Mouse (Mus musculus) midbrain, embryonic 15.5 days (tissue): ENCODE data around the gene Magi1. TPM values are rescaled to one million over a fixed set of nuclear protein-coding genes. Genes with fewer than 3 reads are reported as not detected.
A peak's percentile ranks its signal among the peaks of the same experiment; 100 is the strongest.

ENCODE experiments used
- ATAC-seq: fragments of 200-750 bp; cut with Nextera tagmentation; replicated peaks from 2 replicates; pipeline ENCODE4 v1.8.0; 2017; ENCODE audit warnings: moderate TSS enrichment
- H3K27ac ChIP-seq: fragments of 300-500 bp; sonication (generic); 2 replicates; pipeline ENCODE4 v1.5.1; 2015; ENCODE audit warnings: mild to moderate bottlenecking, inconsistent platforms
- H3K27me3 ChIP-seq: fragments of 300-500 bp; sonication (generic); replicated peaks from 2 replicates; pipeline ENCODE4 v1.6.1; 2015; ENCODE audit warnings: inconsistent platforms
- H3K36me3 ChIP-seq: fragments of 300-500 bp; sonication (generic); replicated peaks from 2 replicates; pipeline ENCODE4 v1.6.1; 2015; ENCODE audit warnings: inconsistent platforms
- H3K4me1 ChIP-seq: fragments of 300-500 bp; sonication (generic); 2 replicates; pipeline ENCODE4 v1.6.1; 2015; ENCODE audit warnings: inconsistent platforms
- H3K4me2 ChIP-seq: fragments of 300-500 bp; sonication (generic); 2 replicates; pipeline ENCODE4 v1.6.1; 2015; ENCODE audit warnings: inconsistent platforms, mild to moderate bottlenecking, moderate library complexity
- H3K4me3 ChIP-seq: fragments of 300-500 bp; sonication (generic); 2 replicates; pipeline ENCODE4 v1.5.1; 2015; ENCODE audit warnings: mild to moderate bottlenecking, inconsistent platforms
- H3K9ac ChIP-seq: fragments of 300-500 bp; sonication (generic); 2 replicates; pipeline ENCODE4 v1.6.1; 2015; ENCODE audit warnings: mild to moderate bottlenecking, inconsistent platforms
- H3K9me3 ChIP-seq: fragments of 300-500 bp; sonication (generic); 2 replicates; pipeline ENCODE4 v1.6.1; 2016; ENCODE audit warnings: inconsistent platforms
- WGBS: fragments of 180-500 bp; shearing (Covaris S2); methylation state at CpG from one replicate; pipeline ENCODE4 v1.1.7; 2015; ENCODE audit warnings: mixed read lengths; 5-methylcytosine and 5-hydroxymethylcytosine counted together
- polyA plus RNA-seq: library from polyadenylated mRNA; unstranded; fragments of >200 nt; fragmentation: Nextera tagmentation; extraction: Ambion mirVana; gene quantifications from 2 replicates; pipeline ENCODE4 v1.2.1, GENCODE M21; 2015

Magi1 gene
- polyA plus RNA-seq, 1 experiment from 2014 or later = 38.2 TPM

DNA sequence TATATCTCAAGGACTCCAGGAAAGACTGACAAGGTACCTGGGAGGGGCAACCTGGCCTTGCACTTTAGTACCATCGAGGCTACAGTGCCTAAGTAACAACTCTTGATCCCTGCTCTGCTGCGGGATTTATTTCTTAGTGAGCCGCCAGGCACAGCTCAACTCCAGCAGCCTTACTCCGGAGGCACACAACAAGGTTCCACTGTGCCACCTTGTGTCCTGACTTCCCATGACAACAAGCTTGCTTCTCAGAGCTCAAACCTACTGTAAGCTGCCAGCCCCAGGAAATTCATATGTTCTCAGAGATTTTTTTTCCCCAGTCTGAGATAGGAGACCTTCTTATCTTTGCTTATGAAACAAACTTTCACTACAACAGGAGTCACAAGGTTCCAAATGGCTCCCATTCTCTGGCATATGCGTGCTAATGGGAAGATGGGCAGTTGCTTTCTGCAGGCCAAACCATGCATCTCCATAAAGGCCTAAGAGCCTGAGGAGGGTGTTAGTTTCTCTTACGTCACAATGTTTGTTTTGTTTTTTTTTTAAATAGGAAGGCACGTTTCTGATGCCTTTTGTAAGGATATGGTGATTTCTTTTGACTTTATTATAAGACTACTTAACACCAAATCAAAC lies 556.8 kb downstream of the Magi1 start:
- 42% methylated on average over 7 of the region's 7 CpGs for WGBS
- peaks cover 13% of the 10 kb centered on the region; the same call in 1 of the 2 replicates for H3K4me1 ChIP-seq
- H3K27ac ChIP-seq = no peak overlapping the region

DNA sequence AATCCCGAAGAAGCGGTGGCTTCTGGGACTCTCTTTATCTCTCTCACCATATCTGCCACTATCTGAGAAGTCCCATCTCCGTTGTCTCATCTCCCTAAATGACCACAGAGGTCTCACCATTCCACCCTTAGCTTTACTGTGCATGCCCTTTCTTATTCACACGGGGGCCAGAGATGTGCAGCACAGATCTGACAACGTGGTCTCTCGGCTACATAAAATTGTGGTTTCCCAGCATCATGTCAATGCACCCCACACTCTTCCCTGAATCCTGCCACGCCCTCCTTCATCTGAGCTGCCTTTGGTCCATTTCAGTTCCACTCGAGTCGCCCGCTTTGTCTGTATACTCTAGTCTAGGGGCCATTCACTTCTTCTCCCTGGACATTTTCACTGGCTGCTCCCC lies 557.6 kb downstream of the Magi1 start:
- Histone ChIP-seq H3K4me2 (no peak overlapping the region), H3K4me1 (peaks cover 13% of the 10 kb centered on the region; the same call in 1 of the 2 replicates), H3K27me3 (no peaks in the 10 kb centered on the region), H3K4me3 (no peak overlapping the region), H3K27ac (no peak overlapping the region), H3K9me3 (no peaks in the 10 kb centered on the region), H3K9ac (no peak overlapping the region), H3K36me3 (no peaks in the 10 kb centered on the region)
- 85% methylated on average over 10 of the region's 10 CpGs for WGBS
- ATAC-seq = no peak

More for the DNA sequence above, 556.8 kb downstream of the Magi1 start:
- Histone ChIP-seq H3K9ac (no peak overlapping the region), H3K36me3 (no peaks in the 10 kb centered on the region), H3K27me3 (no peaks in the 10 kb centered on the region), H3K9me3 (no peaks in the 10 kb centered on the region), H3K4me2 (no peak overlapping the region), H3K4me3 (no peak overlapping the region)
- ATAC-seq = no peak

DNA sequence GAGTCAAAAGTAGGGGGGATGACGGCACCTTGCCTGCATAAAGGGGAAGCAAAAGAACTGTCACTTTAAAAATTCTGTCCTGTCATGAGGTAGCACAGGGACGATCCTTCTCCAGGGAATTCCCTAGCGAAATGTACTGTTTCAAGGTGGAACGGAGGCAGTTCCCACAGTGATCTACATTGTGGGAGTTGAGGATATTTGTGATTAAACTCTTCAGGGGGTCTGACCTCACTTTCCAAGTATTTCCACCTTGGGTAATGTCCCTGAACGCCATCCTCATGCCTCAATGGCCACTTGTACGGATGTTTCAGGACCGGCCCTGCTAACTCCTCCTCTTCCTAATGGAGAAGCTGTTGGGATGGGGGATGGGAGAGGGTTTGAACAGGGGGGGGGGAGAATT lies 559.0 kb downstream of the Magi1 start:
- Histone ChIP-seq H3K27ac (no peak overlapping the region), H3K9me3 (no peaks in the 10 kb centered on the region), H3K4me3 (no peak overlapping the region), H3K9ac (no peak overlapping the region), H3K27me3 (no peaks in the 10 kb centered on the region), H3K4me2 (no peak overlapping the region), H3K36me3 (no peaks in the 10 kb centered on the region), H3K4me1 (peaks cover 13% of the 10 kb centered on the region; the same call in 1 of the 2 replicates)
- WGBS = 54% methylated on average over 7 of the region's 7 CpGs
- ATAC-seq = no peak

DNA sequence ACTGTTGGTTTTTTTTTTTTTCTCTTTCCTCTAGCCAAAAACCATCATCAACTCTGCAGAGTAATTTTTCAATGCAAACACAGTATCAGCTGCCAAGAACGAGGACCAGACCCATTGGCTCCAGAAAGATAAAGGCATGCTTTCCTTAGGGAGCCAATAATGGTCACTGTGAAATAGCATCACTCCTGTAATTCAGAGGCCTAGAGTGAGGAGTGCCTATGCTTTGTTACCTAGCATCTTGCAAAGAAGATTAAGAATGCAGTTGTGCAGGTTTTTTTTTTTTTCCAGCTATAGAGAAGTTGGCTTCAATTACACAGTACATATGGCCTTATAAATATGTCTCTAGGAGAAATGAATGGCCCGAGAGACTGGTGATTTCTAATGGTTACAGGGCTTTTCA lies 560.5 kb downstream of the Magi1 start:
- ATAC-seq = no peak
- no peak overlapping the region for H3K4me2 ChIP-seq

DNA sequence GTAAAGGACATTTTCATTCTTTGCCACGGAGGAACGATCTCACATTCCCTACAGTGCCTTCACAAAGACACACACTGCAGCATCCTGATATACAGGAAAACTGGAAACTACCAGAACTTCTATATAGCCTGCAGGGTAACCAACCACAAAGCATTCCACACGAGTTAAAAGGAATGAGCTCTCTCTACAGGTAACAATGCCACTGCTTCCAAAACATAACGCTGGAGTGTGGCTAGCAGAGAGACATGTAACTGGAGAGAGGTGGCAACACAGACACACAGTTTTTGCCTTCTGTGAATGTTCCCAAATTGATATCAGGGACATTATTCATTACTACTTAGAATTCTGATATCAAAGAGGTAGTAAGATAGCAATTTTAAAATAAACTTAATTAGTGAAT lies 564.2 kb downstream of the Magi1 start:
- 47% methylated on average over 4 of the region's 4 CpGs for WGBS
- Histone ChIP-seq H3K4me3 (no peak overlapping the region), H3K36me3 (no peaks in the 10 kb centered on the region), H3K9ac (no peak overlapping the region), H3K27me3 (no peaks in the 10 kb centered on the region), H3K27ac (no peak overlapping the region), H3K4me1 (peaks cover 41% of the 10 kb centered on the region), H3K4me2 (no peak overlapping the region), H3K9me3 (no peaks in the 10 kb centered on the region)
- ATAC-seq = no peak

More for the DNA sequence above, 560.5 kb downstream of the Magi1 start:
- H3K9me3 ChIP-seq = no peaks in the 10 kb centered on the region
- WGBS = 67% methylated on average over 2 of the region's 2 CpGs
- H3K27ac ChIP-seq = no peak overlapping the region
- H3K27me3 ChIP-seq = no peaks in the 10 kb centered on the region
- H3K36me3 ChIP-seq = no peaks in the 10 kb centered on the region
- no peak overlapping the region for H3K9ac ChIP-seq
- peaks cover 18% of the 10 kb centered on the region for H3K4me1 ChIP-seq
- H3K4me3 ChIP-seq = no peak overlapping the region

DNA sequence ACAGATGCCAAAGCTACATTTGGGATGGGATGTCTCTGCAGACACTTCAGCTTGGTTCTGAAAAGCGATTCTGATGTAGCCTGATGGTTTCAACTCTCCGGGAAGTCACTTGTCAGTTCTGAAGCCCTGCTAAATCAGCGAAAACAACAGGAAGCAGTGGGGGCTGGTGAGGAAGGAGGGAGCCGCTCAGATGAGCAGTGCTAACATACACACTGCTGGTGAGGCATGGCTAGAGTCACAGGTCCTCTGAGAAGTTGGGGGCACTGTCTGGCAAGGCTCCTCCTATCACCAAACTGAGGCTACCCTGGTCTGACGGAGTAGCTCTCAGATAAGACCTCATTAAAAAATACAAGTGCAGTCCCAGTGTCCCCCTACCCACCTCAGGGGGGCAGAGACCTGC lies 565.3 kb downstream of the Magi1 start:
- H3K4me1 ChIP-seq = peaks cover 41% of the 10 kb centered on the region
- peak overlapping the region; percentile 65 for H3K4me2 ChIP-seq
- no peaks in the 10 kb centered on the region for H3K9me3 ChIP-seq
- no peak overlapping the region for H3K9ac ChIP-seq
- WGBS = 12% methylated on average over 5 of the region's 5 CpGs
- no peak overlapping the region for H3K4me3 ChIP-seq
- H3K27me3 ChIP-seq = no peaks in the 10 kb centered on the region
- H3K27ac ChIP-seq = no peak overlapping the region
- 0 out of 2 replicates have a peak, but pooled peaks have one; percentile 9 for ATAC-seq
- no peaks in the 10 kb centered on the region for H3K36me3 ChIP-seq

DNA sequence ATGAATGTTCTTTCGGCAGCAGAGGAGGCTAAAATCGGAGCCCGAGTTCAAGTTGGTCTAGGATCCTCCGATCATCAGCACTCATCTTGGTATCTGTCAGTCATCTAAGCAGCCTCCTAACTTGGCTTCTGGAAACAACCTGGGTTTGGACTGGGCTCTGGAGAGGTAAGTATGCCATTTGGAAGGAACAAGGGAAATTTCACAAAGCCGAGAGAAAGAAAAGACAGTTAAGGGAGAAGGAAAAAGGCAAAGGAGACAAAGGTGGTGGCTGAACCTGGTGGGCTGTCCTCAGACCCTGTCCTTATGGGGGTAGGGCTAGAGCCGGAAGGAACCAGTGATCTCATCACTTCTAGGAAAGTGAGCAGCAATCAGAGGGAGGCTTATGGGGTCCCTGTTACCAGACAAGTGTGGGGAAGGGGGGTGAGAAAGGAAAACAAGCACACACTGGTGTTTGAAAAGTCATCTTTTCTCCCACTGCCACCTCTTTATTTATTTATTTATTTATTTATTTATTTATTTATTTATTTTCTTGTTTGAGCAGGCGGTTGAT lies 565.8 kb downstream of the Magi1 start:
- Histone ChIP-seq H3K27me3 (no peaks in the 10 kb centered on the region), H3K9me3 (no peaks in the 10 kb centered on the region), H3K27ac (peak overlapping the region; percentile 60), H3K36me3 (no peaks in the 10 kb centered on the region), H3K9ac (peak overlapping the region; percentile 37; the same call in 1 of the 2 replicates), H3K4me1 (peaks cover 41% of the 10 kb centered on the region), H3K4me2 (peak overlapping the region; percentile 65), H3K4me3 (peak overlapping the region; percentile 40)
- ATAC-seq = 0 out of 2 replicates have a peak, but pooled peaks have one; percentile 57
- WGBS = 33% methylated on average over 7 of the region's 7 CpGs

DNA sequence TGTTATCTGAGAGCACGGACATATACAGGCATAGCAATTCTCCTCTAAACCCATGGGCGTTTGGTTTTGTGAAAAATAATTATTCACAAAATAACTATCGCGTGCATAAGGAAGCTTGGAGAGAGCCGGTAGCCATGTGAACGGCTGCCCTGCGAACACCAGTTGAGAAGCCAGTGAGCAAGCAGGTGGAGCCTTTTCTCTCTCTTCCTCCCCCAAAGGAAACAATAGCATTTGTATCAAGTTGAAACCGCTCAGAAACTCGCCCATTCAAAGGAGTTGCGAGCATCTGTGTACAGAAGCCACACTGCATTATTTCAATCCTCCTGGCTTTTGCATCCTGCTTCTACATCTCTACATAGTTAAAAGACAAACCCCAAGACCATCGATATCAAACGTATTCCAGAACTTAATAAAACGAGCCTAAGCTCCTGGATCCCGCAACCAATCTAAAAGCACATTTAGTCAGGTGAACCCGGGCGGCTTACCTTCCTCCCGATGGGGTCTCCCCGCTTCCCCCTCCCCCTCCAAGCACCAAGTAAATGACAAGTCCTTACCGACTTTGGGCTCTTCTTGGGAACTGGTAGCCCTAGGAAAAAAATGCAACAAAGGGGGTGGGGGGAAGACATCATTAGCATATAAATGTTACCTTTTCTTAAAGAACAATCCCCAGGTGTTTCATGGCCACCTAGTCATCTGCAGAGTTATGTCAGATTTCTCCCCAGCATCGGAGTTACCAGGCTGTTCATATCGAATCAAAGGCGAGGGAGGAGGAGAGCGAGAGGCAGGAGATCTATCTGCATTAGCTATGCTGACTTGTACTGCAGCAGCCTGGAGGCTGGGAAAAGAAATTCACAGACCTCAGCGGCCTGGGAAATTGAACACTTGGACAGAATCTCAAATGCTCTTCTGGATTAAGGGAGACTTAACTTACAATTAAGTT lies 566.8 kb downstream of the Magi1 start:
- no peaks in the 10 kb centered on the region for H3K27me3 ChIP-seq
- peak overlapping the region; percentile 65 for H3K4me2 ChIP-seq
- WGBS = 2% methylated on average over 24 of the region's 24 CpGs
- H3K9me3 ChIP-seq = no peaks in the 10 kb centered on the region
- H3K9ac ChIP-seq = peak overlapping the region; percentile 37
- peak overlapping the region; percentile 60 for H3K27ac ChIP-seq
- H3K36me3 ChIP-seq = no peaks in the 10 kb centered on the region
- H3K4me3 ChIP-seq = peak overlapping the region; percentile 40
- peaks cover 41% of the 10 kb centered on the region for H3K4me1 ChIP-seq
- ATAC-seq = peak; percentile 76

DNA sequence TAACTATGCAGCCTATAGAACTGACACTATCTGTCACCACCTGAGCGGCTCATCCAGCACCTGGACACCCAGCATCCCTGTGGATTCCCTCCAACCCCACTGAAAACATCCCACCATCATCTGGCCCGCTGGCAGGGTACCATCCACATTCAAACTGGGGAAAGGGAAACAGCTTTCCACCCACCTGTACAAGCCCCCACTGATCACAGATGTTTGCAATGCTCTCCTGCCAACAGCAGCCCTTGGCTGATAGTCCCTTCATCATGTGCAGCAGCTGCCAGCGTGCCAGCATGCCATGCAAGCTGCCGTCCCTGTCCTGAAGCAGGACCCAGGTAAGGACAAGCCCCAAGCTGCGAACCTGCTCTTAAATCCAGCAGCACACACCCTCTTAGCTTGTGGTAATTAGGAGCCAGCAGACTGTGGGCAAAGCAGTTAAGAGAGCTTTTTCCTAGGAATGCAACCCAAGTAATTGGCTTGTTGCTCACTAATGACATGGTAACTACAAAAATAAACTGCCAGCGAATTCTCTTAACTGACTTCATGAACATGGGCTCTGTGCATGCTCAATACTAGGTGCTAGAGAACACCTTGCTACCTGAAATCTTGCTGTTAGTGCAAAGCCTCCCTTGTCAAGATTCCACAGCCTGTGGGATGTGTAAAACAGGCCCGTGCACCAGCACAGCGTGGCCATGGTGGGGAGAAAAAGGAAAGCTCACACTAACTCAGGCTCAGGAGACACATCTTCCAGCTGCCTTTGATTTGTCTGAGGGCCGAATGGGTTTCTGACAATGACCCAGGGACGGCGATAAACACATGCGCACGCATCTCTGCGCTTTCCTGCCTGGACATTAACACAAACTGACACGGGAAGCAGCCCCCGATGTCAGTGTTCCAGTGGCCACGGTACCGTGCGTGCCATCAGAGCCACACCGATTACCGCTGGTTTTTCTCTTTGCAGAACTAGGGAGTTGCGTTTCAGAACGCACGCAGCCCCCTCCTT lies 568.2 kb downstream of the Magi1 start:
- H3K4me2 ChIP-seq = peak overlapping the region; percentile 65
- H3K36me3 ChIP-seq = no peaks in the 10 kb centered on the region
- H3K9me3 ChIP-seq = no peaks in the 10 kb centered on the region
- H3K4me3 ChIP-seq = peak overlapping the region; percentile 40
- peaks cover 41% of the 10 kb centered on the region for H3K4me1 ChIP-seq
- no peaks in the 10 kb centered on the region for H3K27me3 ChIP-seq
- WGBS = 32% methylated on average over 24 of the region's 24 CpGs
- peak overlapping the region; percentile 57 for H3K27ac ChIP-seq
- peak overlapping the region; percentile 37 for H3K9ac ChIP-seq
- peak; percentile 12; the same call in 1 of the 2 replicates for ATAC-seq

DNA sequence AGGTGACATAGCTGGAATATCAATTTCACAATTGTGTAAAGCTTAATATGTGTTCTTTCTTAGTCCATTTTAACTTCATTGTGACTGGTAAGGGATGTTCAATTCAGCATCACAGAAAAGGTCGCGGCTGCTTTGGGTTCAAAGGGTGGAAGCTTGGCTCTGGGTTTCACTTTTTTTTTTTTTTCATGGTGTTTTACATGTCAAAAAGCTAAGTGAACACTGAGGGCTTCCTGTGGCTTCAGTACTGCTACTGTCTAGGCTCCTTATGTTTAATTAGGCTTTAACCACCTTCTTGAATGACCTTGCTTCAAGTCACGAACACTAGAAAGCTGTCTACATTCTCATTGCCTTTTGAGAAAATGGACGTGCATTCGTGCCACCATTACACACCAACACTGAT lies 579.4 kb downstream of the Magi1 start:
- WGBS = 38% methylated on average over 5 of the region's 5 CpGs
- no peak overlapping the region; the same call in 1 of the 2 replicates for H3K27ac ChIP-seq
- no peaks in the 10 kb centered on the region for H3K27me3 ChIP-seq
- no peak overlapping the region for H3K4me2 ChIP-seq
- H3K36me3 ChIP-seq = 0 out of 2 replicates have a peak, but pooled peaks cover 5% of the 10 kb centered on the region
- H3K9me3 ChIP-seq = no peaks in the 10 kb centered on the region
- no peak for ATAC-seq
- H3K4me1 ChIP-seq = peaks cover 4% of the 10 kb centered on the region; the same call in 1 of the 2 replicates
- H3K9ac ChIP-seq = no peak overlapping the region
- no peak overlapping the region for H3K4me3 ChIP-seq

DNA sequence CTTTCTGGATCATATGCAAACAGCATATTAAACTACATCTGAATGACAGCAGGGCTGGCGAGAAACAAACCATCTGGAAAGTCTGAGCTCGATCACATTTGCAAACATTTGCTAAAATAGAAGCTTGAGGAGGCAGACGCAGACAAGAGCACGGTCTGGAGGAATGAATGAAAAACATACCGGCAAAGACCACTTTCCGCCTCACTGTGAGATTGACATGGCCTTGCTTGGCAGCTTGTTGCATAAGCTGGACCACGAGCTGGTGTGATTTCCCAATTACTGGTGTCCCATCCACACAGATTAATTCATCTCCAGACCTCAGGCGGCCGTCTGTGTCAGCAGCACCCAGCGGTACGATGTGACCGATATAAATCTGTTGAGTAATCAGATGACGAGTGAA lies 584.3 kb downstream of the Magi1 start:
- Histone ChIP-seq H3K4me3 (no peak overlapping the region), H3K9ac (no peak overlapping the region), H3K27ac (no peak overlapping the region), H3K27me3 (no peaks in the 10 kb centered on the region), H3K4me2 (no peak overlapping the region), H3K4me1 (no peaks in the 10 kb centered on the region), H3K36me3 (peaks cover 17% of the 10 kb centered on the region; the same call in 1 of the 2 replicates), H3K9me3 (no peaks in the 10 kb centered on the region)
- ATAC-seq = no peak
- WGBS = 76% methylated on average over 13 of the region's 13 CpGs
